Mouse (Mus musculus): ENCODE data around the gene Psma2. TPM values are rescaled to one million over a fixed set of nuclear protein-coding genes. Genes with fewer than 3 reads are reported as not detected.

Psma2 gene
- 8.3 and 11.8 TPM in 2 replicates for polyA plus RNA-seq (2012; rRNA removed)

DNA sequence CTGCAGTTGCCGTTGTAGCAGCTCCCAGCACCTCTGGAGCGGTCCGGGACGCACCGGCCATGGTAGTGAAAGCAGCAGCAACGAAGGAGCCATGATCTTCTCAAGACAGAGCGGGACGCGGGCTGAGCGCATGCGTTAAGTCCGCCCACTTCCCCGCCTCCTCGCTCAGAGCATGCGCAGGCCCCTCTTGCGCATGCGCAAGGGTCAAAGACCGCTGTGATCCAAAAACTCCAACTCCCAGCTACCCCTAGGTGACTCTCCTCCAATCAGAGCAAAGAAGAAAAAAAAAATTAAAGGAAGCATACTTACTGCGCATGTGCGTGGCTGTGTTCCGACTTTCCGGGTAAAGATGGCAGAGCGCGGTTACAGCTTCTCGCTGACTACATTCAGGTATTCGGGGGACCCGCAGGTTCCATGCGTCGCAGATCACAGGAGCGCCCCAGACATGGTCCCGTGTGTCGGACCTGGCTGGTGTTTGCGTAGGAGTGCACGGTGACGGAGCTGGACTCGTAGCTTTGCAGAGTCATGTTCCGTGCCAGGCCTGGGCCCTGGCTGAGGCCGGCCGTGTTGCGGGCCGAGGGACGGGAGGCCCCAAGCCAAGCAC lies at the start of gene Psma2, which contains the start of gene Mrpl32:
Gene Psma2, plus strand, starts transcription at position 315 of the 604 bp plus-strand sequence.
Gene Mrpl32, minus strand, starts transcription at position 240 of the 604 bp plus-strand sequence.

DNA sequence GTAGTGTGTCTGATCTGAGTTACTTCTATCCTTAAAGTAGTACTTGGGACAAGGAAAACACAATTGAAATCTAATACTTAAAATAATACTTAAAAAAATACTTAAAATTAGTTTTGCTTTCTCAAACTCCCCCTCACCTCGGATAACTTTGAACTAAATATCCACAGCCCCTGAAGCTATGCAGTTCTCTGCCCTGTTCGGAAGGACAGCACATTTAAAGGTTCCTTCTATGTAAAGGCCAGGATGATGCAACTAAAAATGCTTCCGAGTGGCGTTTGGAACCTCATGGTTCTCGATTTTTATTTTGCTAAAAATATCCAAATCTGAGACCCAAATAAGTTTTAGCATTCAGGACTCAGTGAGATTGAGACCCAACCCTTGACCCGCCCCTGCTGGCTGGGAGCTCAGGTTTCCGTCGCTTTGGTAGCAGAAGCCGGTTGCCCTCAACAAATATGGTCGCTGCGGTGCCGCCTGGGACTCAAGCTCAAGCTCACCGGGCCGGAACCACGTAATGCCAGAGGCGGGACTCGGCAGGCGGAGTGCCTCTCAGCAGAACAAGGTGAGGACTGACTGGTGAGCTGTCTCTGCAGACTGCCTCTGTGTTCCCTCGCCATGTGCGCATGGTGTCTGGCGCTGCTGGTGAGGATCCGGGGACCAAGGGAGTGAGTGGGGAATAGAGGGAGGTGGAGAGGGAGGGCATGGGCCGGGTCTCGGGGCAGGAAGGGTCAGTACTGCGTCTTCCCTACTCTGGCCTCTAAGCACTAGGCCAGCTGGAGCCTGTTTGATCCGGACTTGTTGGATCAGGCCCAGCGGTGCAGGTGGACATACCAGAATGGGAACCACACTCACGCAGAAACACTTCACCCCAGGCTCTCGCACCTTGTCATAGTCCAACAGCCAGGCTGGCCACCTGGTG lies 16.9 kb downstream of the Psma2 start, which contains the start of gene AW209491:
Gene AW209491, plus strand, starts transcription at position 429 of the 916 bp plus-strand sequence.

Other genes starting within 250 kb of the Psma2 start
- gene Hecw1, start 90.0 kb upstream of the Psma2 start, polyA plus RNA-seq (2012; rRNA removed), result 0.06 TPM in 1 of 2 replicates, not detected in the other
- 1.9 and 2.8 TPM in 2 replicates for gene Mrpl32, start 75 bp upstream of the Psma2 start, polyA plus RNA-seq (2012; rRNA removed)
- gene AW209491, start 16.9 kb downstream of the Psma2 start, polyA plus RNA-seq (2012; rRNA removed), result 1.3 and 1.4 TPM in 2 replicates